Mouse (Mus musculus) megakaryocyte, embryonic 14.5 days (primary cell): ENCODE results near the gene Stoml1.

Source experiments
- FLI1 ChIP-seq: IDR thresholded peaks from 2 replicates; pipeline ENCODE4 v1.6.1; 2012; ENCODE audit warnings: low read length, inconsistent platforms, mixed read lengths
- GATA1 ChIP-seq: IDR thresholded peaks from 3 replicates; pipeline ENCODE4 v1.6.1; 2012; ENCODE audit warnings: mixed read lengths, low read length, inconsistent platforms, borderline replicate concordance

- TF ChIP-seq GATA1 (no peak), FLI1 (no peak)
Measured at GRCm38 (mm10) chr9:58243696-58244095, 9.3 kb upstream of the Stoml1 start.
